Mouse (Mus musculus): Measurements from ENCODE around the gene Pak2. TPM values are rescaled to one million over a fixed set of nuclear protein-coding genes. Genes with fewer than 3 reads are reported as not detected.

The Pak2 gene
- polyA plus RNA-seq, 1 experiment from 2014 or later, result 33.9 TPM

DNA sequence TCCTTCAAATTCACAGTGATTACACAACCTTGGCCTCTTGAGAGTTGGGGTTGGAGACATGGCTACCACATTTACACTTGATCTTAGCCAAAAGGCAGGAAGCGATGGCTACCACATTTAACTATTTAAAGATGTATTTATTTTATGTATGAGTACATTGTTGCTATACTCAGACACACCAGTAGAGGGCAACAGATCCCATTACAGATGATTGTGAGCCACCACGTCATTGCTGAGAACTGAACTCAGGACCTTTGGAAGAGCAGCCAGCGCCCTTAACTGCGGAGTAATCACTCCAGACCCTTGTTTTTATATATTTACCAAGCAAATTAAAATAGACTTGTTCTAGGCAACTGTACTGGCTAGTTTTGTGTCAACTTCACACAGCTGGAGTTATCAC is 36.8 kb downstream of the Pak2 start:
- H3K27me3 ChIP-seq, result no peaks in the 10 kb centered on the region
- no peak for ATAC-seq (ENCODE audit: insufficient number of reproducible peaks, low FRiP score, low TSS enrichment, low read depth)
- no peak overlapping the region for H3K4me2 ChIP-seq
- peaks cover 58% of the 10 kb centered on the region for H3K36me3 ChIP-seq
- no peak overlapping the region for H3K9ac ChIP-seq
- no peaks in the 10 kb centered on the region for H3K9me3 ChIP-seq
- no peak overlapping the region for H3K27ac ChIP-seq
- WGBS, result 89% methylated on average over 4 of the region's 4 CpGs
- no peaks in the 10 kb centered on the region for H3K4me1 ChIP-seq
- no peak overlapping the region for H3K4me3 ChIP-seq

DNA sequence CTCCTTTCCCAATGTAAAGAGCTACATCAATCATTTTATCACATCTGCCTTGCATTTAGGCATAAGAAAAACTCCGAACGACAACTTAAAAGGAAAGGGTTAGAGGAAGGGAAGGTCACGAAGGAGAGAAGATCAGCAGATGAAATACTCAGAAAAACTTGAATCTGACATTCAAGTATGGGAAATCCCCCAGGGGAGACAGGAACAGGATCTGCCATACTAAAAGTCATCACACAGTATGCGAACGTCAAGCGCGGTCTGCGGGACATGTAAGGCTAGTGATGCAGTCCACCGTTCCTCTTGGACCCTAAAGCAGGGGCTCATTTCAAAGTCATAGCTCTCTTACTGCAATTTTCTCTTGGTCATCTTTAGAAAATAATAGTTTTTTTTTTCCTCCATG is 59.5 kb downstream of the Pak2 start:
- 87% methylated on average over 9 of the region's 9 CpGs for WGBS
- Histone ChIP-seq H3K36me3 (peaks cover 75% of the 10 kb centered on the region), H3K9me3 (no peaks in the 10 kb centered on the region), H3K27ac (no peak overlapping the region), H3K4me3 (no peak overlapping the region), H3K4me2 (no peak overlapping the region), H3K27me3 (no peaks in the 10 kb centered on the region), H3K4me1 (no peaks in the 10 kb centered on the region), H3K9ac (no peak overlapping the region)
- no peak for ATAC-seq (ENCODE audit: insufficient number of reproducible peaks, low FRiP score, low TSS enrichment, low read depth)

DNA sequence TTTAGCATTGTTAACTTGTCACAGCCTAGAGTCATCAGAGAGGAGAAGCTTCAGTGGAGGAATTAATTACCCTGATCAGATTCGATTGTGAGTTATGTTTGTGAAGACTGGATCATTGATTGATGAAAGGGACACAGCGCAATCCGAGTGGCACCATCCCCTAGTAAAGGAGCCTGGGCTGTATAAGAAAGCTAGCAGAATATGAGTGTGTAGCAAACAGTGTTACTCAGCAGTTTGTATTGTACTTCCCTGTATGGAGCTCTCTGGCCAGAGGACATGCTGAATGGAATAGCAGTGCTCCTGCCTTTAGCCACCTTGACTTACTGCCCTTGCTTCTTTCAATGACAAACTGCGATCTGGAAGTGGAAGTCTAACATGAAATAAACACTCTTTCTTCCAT is 68.8 kb downstream of the Pak2 start:
- ATAC-seq (ENCODE audit: insufficient number of reproducible peaks, low FRiP score, low TSS enrichment, low read depth), result no peak
- Histone ChIP-seq H3K36me3 (peaks cover 12% of the 10 kb centered on the region), H3K4me2 (no peak overlapping the region), H3K4me3 (no peak overlapping the region), H3K9me3 (no peaks in the 10 kb centered on the region), H3K9ac (no peak overlapping the region), H3K27ac (no peak overlapping the region), H3K27me3 (no peaks in the 10 kb centered on the region), H3K4me1 (no peaks in the 10 kb centered on the region)
- WGBS, result 81% methylated on average over 4 of the region's 4 CpGs

DNA sequence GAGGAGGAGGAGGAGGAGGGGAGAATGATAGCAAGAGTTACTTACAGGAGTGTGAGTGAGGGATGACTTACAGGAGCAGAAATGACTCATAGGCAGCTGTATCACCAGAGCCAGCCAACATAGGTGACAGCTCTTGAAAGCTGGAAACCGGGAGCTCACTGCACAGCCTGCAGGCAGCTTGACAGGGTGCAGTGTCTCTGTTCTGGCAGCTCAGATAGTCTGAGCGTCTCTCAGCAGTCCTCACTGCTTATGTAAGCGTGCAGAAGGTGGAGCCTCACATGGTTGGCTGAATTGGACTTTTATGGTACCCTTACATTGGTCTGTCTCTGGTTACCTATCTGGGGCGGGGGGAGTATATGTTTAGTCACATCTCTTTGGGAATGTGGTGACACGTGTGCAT is 69.2 kb downstream of the Pak2 start:
- Histone ChIP-seq H3K4me2 (no peak overlapping the region), H3K27ac (no peak overlapping the region), H3K9me3 (no peaks in the 10 kb centered on the region), H3K36me3 (peaks cover 11% of the 10 kb centered on the region), H3K4me3 (no peak overlapping the region), H3K27me3 (no peaks in the 10 kb centered on the region), H3K9ac (no peak overlapping the region), H3K4me1 (no peaks in the 10 kb centered on the region)
- no peak for ATAC-seq (ENCODE audit: insufficient number of reproducible peaks, low FRiP score, low TSS enrichment, low read depth)
- 31% methylated on average over 5 of the region's 5 CpGs for WGBS

DNA sequence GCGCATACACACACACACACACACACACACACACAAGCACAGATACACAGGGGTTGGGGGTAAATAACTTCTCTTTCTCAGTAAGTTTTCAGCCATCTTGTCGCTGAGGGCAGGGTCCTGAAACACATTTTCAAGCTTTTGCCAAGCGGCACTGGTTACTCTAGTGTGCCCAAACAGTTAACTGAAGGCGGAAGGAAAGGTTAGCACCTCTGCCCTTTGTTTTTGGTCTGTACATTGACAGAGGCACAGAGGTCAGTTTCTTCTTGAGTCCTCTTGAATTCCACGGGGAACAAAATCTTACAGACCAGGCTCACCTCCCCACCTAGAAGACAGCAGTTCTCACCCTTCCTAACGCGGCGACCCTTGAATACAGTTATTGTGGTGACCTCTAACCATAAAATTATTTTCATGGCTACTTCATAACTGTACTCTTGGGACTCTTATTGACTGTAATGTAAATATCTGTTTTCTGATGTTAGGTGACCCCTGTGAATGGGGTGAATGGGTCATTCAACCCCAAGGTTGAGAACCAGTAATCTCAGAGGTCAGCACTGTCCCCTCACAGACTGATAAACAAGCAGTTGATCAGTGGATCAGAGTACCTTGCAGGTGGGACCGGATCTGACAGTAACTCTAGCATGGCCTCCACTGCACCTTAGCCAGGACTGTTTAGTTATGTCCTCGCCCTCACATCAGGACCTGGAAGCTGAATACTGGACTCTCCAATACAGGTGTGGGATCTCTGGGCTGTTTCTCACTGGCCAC is 70.4 kb downstream of the Pak2 start:
- no peak overlapping the region for H3K4me2 ChIP-seq
- H3K4me3 ChIP-seq, result no peak overlapping the region
- no peak overlapping the region for H3K9ac ChIP-seq
- H3K27ac ChIP-seq, result no peak overlapping the region
- peaks cover under 1% of the 10 kb centered on the region for H3K4me1 ChIP-seq
- H3K36me3 ChIP-seq, result peaks cover 8% of the 10 kb centered on the region
- no peak for ATAC-seq (ENCODE audit: insufficient number of reproducible peaks, low FRiP score, low TSS enrichment, low read depth)
- H3K27me3 ChIP-seq, result no peaks in the 10 kb centered on the region
- 70% methylated on average over 10 of the region's 10 CpGs for WGBS
- H3K9me3 ChIP-seq, result no peaks in the 10 kb centered on the region

DNA sequence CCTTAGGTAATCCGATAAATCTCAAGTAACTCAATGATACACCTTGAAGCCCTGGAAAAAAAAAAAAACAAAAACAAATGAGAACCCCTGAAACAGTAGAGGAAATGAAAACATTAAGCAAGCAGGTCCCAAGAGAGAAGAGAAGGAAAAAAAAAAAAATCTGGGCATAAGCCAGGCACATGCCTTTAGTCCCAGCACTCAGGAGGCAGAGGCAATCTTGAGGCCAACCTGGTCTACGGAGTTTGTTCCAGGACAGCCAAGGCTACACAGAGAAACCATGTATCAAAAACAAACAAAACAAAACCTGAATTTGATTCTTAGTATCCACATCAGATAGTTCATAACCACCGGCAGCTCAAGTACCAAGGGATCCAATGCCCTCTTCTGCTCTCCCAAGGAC is 74.4 kb downstream of the Pak2 start:
- H3K27ac ChIP-seq, result no peak overlapping the region
- 91% methylated on average over 3 of the region's 3 CpGs for WGBS
- no peaks in the 10 kb centered on the region for H3K27me3 ChIP-seq
- H3K4me2 ChIP-seq, result no peak overlapping the region
- H3K36me3 ChIP-seq, result no peaks in the 10 kb centered on the region
- H3K9ac ChIP-seq, result no peak overlapping the region
- H3K4me3 ChIP-seq, result no peak overlapping the region
- no peaks in the 10 kb centered on the region for H3K9me3 ChIP-seq
- no peak for ATAC-seq (ENCODE audit: insufficient number of reproducible peaks, low FRiP score, low TSS enrichment, low read depth)
- H3K4me1 ChIP-seq, result peaks cover 16% of the 10 kb centered on the region

DNA sequence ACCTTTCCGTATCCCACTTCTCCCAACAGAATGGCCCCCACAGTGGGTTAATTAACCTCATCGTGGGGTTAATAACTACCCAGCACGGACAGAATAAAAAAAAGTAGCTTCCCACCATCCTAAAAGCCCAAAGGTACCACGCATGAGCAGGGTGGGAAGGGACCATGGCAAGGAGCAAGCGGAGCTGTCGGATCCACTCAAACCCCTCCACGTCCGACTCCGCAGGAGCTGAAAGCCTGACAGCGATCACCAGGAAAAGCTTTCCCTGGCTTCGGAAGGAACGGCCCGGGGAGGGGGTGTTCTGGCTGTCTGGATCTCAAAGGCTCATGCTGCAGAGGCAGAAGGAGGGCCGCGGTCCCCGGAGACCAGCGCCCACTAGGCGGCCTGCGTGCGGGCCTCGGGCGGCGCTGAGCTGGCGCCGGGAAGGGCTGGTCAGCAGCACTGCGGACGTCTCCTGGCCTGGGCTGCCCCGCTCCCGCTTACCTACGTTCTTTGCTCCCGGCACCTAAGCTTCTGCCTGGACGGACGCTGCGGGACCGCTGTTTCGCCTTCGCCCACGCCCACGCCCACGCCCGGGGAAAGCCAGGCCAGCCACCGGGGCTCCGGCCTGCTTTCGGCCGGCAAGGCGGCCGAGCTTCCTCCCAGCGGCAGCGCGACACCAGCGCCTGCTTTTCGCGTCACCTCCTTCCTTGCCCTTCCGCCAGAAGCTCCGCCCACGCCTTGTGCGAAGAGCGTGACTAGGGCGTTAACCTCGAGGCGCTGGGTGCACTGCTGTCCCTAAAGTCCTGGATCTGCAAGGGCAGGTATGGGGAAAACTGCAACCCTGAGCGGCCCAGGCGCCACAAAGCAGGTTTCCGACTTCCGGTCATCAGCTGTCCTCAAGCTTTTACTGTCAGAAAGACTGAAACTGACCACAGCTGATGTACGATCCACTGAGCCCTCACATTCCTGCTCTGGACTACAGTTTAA is 76.3 kb downstream of the Pak2 start, which contains the start of gene Senp5:
TSS of gene Senp5 (minus strand) at position 779 of the 969 bp plus-strand sequence.
- H3K4me3 ChIP-seq, result peak within 1 kb of the TSS; percentile 82
- peak within 1 kb of the TSS; percentile 80 for H3K4me2 ChIP-seq
- peak within 1 kb of the TSS; percentile 75 for H3K27ac ChIP-seq
- no peaks in the 10 kb centered on the region for H3K27me3 ChIP-seq
- ATAC-seq (ENCODE audit: insufficient number of reproducible peaks, low FRiP score, low TSS enrichment, low read depth), result peak; percentile 89
- H3K36me3 ChIP-seq, result peaks cover 9% of the 10 kb centered on the region; the same call in 1 of the 2 replicates
- H3K4me1 ChIP-seq, result peaks cover 16% of the 10 kb centered on the region
- no peaks in the 10 kb centered on the region for H3K9me3 ChIP-seq
- peak within 1 kb of the TSS; percentile 91 for H3K9ac ChIP-seq
- under 1% methylated on average over 66 of the region's 66 CpGs for WGBS

DNA sequence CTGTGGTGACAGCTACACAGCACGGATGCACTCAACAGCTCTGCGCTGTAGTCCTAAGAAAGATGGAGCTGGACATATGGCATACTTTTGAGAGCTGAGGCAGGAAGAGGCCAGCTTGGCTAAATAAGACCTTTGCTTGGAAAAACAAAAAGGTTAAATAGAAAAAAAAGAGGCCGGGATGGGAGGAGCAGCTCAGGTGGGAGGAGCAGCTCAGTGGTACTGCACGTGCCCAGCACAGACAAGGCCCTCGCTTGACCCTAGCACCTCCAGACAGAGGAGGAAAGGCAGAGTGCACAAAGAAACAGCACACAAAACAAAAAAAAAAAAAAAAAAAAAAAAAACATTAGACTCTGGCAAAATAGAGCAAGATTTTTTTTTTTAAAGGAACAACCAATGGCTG is 82.8 kb downstream of the Pak2 start:
- H3K36me3 ChIP-seq, result peaks cover 27% of the 10 kb centered on the region
- no peaks in the 10 kb centered on the region for H3K9me3 ChIP-seq
- H3K4me2 ChIP-seq, result no peak overlapping the region
- no peak overlapping the region for H3K4me3 ChIP-seq
- peaks cover 3% of the 10 kb centered on the region; the same call in 1 of the 2 replicates for H3K4me1 ChIP-seq
- no peaks in the 10 kb centered on the region for H3K27me3 ChIP-seq
- no peak overlapping the region for H3K27ac ChIP-seq
- 86% methylated on average over 5 of the region's 5 CpGs for WGBS
- ATAC-seq (ENCODE audit: insufficient number of reproducible peaks, low FRiP score, low TSS enrichment, low read depth), result no peak
- H3K9ac ChIP-seq, result no peak overlapping the region

DNA sequence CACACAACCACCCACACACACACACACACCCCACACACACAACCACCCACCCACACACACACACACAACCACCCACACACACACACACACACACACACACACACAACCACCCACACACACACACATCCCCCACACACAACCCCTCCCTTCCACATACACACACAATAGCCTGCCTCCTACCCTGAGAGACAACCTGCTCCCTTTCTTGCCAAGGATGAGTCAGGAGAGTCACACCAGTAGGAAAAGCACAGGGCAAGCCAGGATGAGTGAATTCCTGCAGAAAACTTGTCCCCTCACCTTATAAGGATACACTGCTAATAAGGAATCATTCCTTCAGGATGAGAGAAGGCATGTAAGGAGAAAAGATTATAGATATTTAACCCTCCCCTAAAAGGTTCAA is 85.2 kb downstream of the Pak2 start:
- Histone ChIP-seq H3K36me3 (peaks cover 39% of the 10 kb centered on the region), H3K4me3 (no peak overlapping the region), H3K9ac (no peak overlapping the region), H3K27ac (no peak overlapping the region), H3K4me2 (no peak overlapping the region), H3K27me3 (no peaks in the 10 kb centered on the region), H3K4me1 (no peaks in the 10 kb centered on the region), H3K9me3 (no peaks in the 10 kb centered on the region)
- ATAC-seq (ENCODE audit: insufficient number of reproducible peaks, low FRiP score, low TSS enrichment, low read depth), result no peak

DNA sequence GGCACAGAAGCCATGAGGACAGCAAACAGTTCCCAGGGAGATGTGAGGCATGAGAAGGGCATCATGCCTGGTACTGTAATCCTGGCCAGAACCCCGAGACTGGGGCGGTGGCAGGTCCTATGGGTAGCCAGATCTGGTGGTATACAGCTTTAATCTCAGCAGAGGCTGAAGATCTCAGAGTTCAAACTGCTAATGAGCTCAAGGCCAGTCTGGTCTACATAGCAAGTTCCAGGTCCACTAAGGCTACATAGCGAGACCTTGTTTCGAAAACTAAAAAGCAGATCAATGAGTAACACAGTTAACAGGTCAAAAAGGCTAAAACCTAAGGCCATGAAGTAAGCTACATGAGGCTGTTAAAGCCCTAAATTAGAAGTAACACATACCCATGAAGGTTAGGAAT is 85.9 kb downstream of the Pak2 start:
- peaks cover 41% of the 10 kb centered on the region for H3K36me3 ChIP-seq
- no peaks in the 10 kb centered on the region for H3K27me3 ChIP-seq
- H3K27ac ChIP-seq, result no peak overlapping the region
- no peak overlapping the region for H3K4me3 ChIP-seq
- WGBS, result 94% methylated on average over 4 of the region's 4 CpGs
- ATAC-seq (ENCODE audit: insufficient number of reproducible peaks, low FRiP score, low TSS enrichment, low read depth), result no peak
- no peaks in the 10 kb centered on the region for H3K4me1 ChIP-seq
- H3K4me2 ChIP-seq, result no peak overlapping the region
- no peaks in the 10 kb centered on the region for H3K9me3 ChIP-seq
- no peak overlapping the region for H3K9ac ChIP-seq

DNA sequence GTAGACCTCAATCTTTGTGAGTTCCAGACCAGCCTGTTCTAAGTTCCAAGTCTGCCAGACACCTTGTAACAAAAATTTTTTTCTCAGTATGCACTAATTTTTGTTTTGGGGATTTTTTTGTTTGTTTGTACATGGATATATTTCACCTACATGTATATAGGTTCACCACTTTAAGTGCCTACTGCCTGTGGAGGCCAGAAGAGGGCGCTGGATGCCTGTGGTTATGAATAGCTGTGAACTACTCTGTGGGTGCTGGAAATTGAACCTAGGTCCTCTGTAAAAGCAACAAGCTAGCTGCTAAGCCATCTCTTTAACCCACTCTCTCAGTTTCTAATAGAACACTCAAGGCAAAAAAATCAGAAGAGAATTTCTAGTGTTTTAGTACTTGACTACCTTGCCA is 87.1 kb downstream of the Pak2 start:
- ATAC-seq (ENCODE audit: insufficient number of reproducible peaks, low FRiP score, low TSS enrichment, low read depth), result no peak
- Histone ChIP-seq H3K4me1 (no peaks in the 10 kb centered on the region), H3K36me3 (peaks cover 40% of the 10 kb centered on the region), H3K27ac (no peak overlapping the region), H3K9me3 (no peaks in the 10 kb centered on the region), H3K27me3 (no peaks in the 10 kb centered on the region), H3K4me2 (no peak overlapping the region), H3K4me3 (no peak overlapping the region), H3K9ac (no peak overlapping the region)
- WGBS, result 50% methylated on average over 1 of the region's 1 CpGs

DNA sequence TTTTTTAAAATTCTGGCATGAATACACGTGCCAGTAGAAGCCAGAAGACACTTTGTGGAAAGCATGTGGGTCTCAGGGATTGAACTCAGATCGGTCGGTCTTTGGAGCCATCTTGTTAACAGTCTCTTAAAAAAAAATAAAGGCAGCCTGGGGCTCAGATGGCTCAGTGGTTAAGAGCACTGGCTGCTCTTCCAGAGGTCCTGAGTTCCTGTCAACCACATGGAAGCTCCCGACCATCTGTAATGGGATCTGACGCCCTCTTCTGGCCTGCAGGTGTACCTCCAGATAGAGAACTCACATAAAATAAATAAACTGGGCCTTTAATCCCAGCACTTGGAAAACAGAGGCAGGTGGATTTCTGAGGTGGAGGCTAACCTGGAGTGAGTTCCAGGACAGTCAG is 98.2 kb downstream of the Pak2 start:
- no peak overlapping the region for H3K27ac ChIP-seq
- H3K36me3 ChIP-seq, result peaks cover 36% of the 10 kb centered on the region
- H3K4me3 ChIP-seq, result no peak overlapping the region
- no peaks in the 10 kb centered on the region for H3K4me1 ChIP-seq
- H3K27me3 ChIP-seq, result no peaks in the 10 kb centered on the region
- H3K9ac ChIP-seq, result no peak overlapping the region
- WGBS, result 81% methylated on average over 5 of the region's 5 CpGs
- ATAC-seq (ENCODE audit: insufficient number of reproducible peaks, low FRiP score, low TSS enrichment, low read depth), result no peak
- no peak overlapping the region for H3K4me2 ChIP-seq
- H3K9me3 ChIP-seq, result no peaks in the 10 kb centered on the region
